Mouse (Mus musculus): Measurements from ENCODE around the gene Slc7a5.

Slc7a5 gene

GRCm38 (mm10) chr8:121909148-121909541 lies 1.7 kb upstream of the Slc7a5 start:
- no peak for DNase-seq (ENCODE audit: extremely low read depth, insufficient read length, low spot score)

GRCm38 (mm10) chr8:121908378-121909147 lies 1.1 kb upstream of the Slc7a5 start:
- no peak for DNase-seq (ENCODE audit: extremely low read depth, insufficient read length, low spot score)

GRCm38 (mm10) chr8:121906542-121907512 lies 667 bp downstream of the Slc7a5 start:
- peak; percentile 78 for DNase-seq (ENCODE audit: extremely low read depth, insufficient read length, low spot score)

- DNase-seq (ENCODE audit: extremely low read depth, insufficient read length, low spot score): no peak
Measured at GRCm38 (mm10) chr8:121905864-121906263, 1.6 kb downstream of the Slc7a5 start.

GRCm38 (mm10) chr8:121905420-121905819 lies 2.1 kb downstream of the Slc7a5 start:
- no peak for DNase-seq (ENCODE audit: extremely low read depth, insufficient read length, low spot score)

GRCm38 (mm10) chr8:121904999-121905398 lies 2.5 kb downstream of the Slc7a5 start:
- DNase-seq (ENCODE audit: extremely low read depth, insufficient read length, low spot score): no peak

GRCm38 (mm10) chr8:121903977-121904376 lies 3.5 kb downstream of the Slc7a5 start:
- DNase-seq (ENCODE audit: extremely low read depth, insufficient read length, low spot score): no peak

- peak; percentile 86 for DNase-seq (ENCODE audit: extremely low read depth, insufficient read length, low spot score)
Measured at GRCm38 (mm10) chr8:121901498-121902236, 5.8 kb downstream of the Slc7a5 start.

GRCm38 (mm10) chr8:121899180-121900044 lies 8.1 kb downstream of the Slc7a5 start:
- no peak for DNase-seq (ENCODE audit: extremely low read depth, insufficient read length, low spot score)

GRCm38 (mm10) chr8:121898401-121898931 lies 9.0 kb downstream of the Slc7a5 start:
- DNase-seq (ENCODE audit: extremely low read depth, insufficient read length, low spot score): peak; percentile 87

- no peak for DNase-seq (ENCODE audit: extremely low read depth, insufficient read length, low spot score)
Measured at GRCm38 (mm10) chr8:121897871-121898381, 9.6 kb downstream of the Slc7a5 start.

- no peak for DNase-seq (ENCODE audit: extremely low read depth, insufficient read length, low spot score)
Measured at GRCm38 (mm10) chr8:121897205-121897604, 10.3 kb downstream of the Slc7a5 start.

- no peak for DNase-seq (ENCODE audit: extremely low read depth, insufficient read length, low spot score)
Measured at GRCm38 (mm10) chr8:121896476-121897145, 10.9 kb downstream of the Slc7a5 start.

- no peak for DNase-seq (ENCODE audit: extremely low read depth, insufficient read length, low spot score)
Measured at GRCm38 (mm10) chr8:121895910-121896309, 11.6 kb downstream of the Slc7a5 start.

- no peak for DNase-seq (ENCODE audit: extremely low read depth, insufficient read length, low spot score)
Measured at GRCm38 (mm10) chr8:121892875-121893274, 14.6 kb downstream of the Slc7a5 start.

- DNase-seq (ENCODE audit: extremely low read depth, insufficient read length, low spot score): peak; percentile 76
Measured at GRCm38 (mm10) chr8:121889810-121890785, 17.4 kb downstream of the Slc7a5 start.

- DNase-seq (ENCODE audit: extremely low read depth, insufficient read length, low spot score): peak; percentile 55
Measured at GRCm38 (mm10) chr8:121889317-121889716, 18.2 kb downstream of the Slc7a5 start.

GRCm38 (mm10) chr8:121887547-121887946 lies 19.9 kb downstream of the Slc7a5 start:
- no peak for DNase-seq (ENCODE audit: extremely low read depth, insufficient read length, low spot score)
